Mouse (Mus musculus): Measurements from ENCODE around the gene Syn3. TPM values are rescaled to one million over a fixed set of nuclear protein-coding genes. Genes with fewer than 3 reads are reported as not detected.
"Not testable (repeated sequence)": the region's sequence is repeated elsewhere in the genome, so short reads cannot be mapped to it uniquely, and the experiment has no call there.

Syn3 gene
- polyA plus RNA-seq, 1 experiment from 2014 or later: 3.0 TPM

DNA sequence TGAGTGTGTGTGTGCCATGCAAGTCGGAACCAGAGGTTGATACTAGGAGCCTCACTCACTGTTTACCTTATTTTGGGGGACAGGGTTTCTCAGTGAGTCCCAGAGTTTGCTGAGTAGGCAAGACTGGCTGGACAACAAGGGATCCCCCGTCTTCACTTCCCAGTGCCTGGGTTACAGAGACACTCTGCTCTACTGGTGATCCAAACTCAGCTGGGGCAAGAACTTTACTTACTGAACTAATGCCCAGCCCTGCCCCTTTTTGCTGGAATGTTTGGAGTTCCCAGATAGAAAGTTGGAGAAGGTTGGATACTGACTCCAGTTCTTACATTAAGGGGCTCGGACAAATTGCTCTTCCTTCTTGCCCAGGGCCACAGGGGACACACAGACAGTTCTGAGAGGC, 109.3 kb downstream of the Syn3 start:
- Histone ChIP-seq H3K27me3 (ENCODE audit: low read depth, poor library complexity, severe bottlenecking) (no peaks in the 10 kb centered on the region), H3K27ac (replicated peaks) (no peak overlapping the region), H3K36me3 (no peaks in the 10 kb centered on the region), H3K9me3 (replicated peaks) (no peaks in the 10 kb centered on the region), H3K4me3 (no peak overlapping the region), H3K4me1 (peaks cover 11% of the 10 kb centered on the region; the same call in 1 of the 2 replicates)
- WGBS: 89% methylated on average over 3 of the region's 3 CpGs
- no peak for DNase-seq (ENCODE audit: low spot score)

DNA sequence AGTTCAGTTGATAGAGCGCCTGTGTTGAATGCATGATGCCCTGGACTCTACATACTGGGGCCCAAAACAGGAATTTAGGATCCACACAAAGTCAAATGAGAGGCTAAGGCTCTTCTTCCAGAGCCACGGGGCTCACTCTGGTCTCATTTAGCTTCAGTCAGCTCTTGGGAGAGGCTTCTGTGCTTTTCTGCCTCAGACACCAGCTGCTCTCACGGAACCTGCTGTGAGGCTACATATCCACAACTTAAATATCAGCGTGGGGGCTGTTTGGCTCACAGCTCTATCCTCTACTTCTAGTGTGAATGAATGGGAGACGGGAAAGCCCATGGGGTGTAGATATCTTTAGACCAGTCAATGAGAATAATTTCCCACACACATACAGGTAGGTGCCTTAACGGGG, 109.9 kb downstream of the Syn3 start:
- no peak for DNase-seq (ENCODE audit: low spot score)
- 78% methylated on average over 6 of the region's 6 CpGs for WGBS
- Histone ChIP-seq H3K9me3 (replicated peaks) (no peaks in the 10 kb centered on the region), H3K4me1 (peaks cover 11% of the 10 kb centered on the region; the same call in 1 of the 2 replicates), H3K27me3 (ENCODE audit: low read depth, poor library complexity, severe bottlenecking) (no peaks in the 10 kb centered on the region), H3K27ac (replicated peaks) (no peak overlapping the region), H3K36me3 (no peaks in the 10 kb centered on the region), H3K4me3 (no peak overlapping the region)

DNA sequence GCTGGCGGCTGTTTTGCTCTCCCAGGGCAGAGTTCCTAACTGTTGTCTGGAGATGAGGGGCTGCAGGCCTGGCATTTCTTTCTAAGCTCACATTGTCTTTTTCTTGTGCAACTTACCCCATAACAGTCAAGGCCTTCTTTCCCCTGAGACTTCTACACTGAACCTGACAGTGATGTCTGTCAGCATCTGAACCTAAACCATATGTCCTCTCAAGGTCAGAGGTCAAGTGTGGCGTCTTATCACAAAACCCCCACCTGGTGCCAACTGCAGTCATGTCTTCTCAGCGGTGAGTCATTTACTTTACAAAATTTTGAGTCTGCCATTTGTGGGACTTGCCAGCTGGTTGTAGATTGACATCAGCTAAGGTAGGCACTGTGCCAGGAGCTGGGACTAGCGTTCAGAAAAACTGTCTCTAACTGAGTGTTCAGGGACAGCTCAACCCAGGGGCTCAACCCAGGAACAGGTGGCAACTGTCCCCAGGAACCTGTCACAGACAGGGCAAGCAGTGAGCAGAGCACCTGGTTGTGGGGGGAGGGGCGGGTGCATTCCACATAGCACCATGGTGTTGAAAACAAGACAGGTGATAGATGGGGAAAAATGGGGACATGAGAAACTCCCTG, 110.8 kb downstream of the Syn3 start:
- no peaks in the 10 kb centered on the region for H3K27me3 ChIP-seq (ENCODE audit: low read depth, poor library complexity, severe bottlenecking)
- H3K4me1 ChIP-seq: peaks cover 11% of the 10 kb centered on the region; the same call in 1 of the 2 replicates
- H3K27ac ChIP-seq (replicated peaks): no peak overlapping the region
- DNase-seq (ENCODE audit: low spot score): no peak
- no peaks in the 10 kb centered on the region for H3K36me3 ChIP-seq
- H3K4me3 ChIP-seq: no peak overlapping the region
- H3K9me3 ChIP-seq (replicated peaks): no peaks in the 10 kb centered on the region
- WGBS: 83% methylated on average over 5 of the region's 5 CpGs

DNA sequence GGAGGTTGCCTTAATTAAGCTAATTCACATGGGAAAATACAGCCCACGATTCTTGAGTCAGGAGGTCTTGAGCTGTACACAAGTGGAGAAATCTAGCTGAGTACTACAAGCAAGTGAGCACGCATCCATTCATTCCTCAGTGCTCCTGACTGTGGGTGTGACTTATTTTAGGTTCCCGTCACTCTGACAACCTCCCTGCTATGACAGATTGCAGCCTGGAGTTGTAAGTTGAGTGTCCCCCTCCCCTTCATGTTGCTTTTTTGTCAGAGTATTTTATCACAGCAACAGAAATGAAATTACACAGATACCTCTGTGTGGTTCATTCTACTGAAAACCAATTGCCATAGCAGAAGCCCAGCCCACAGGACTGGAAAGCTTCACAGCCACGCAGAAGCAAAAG, 112.5 kb downstream of the Syn3 start:
- no peak for DNase-seq (ENCODE audit: low spot score)
- WGBS: 86% methylated on average over 4 of the region's 4 CpGs

DNA sequence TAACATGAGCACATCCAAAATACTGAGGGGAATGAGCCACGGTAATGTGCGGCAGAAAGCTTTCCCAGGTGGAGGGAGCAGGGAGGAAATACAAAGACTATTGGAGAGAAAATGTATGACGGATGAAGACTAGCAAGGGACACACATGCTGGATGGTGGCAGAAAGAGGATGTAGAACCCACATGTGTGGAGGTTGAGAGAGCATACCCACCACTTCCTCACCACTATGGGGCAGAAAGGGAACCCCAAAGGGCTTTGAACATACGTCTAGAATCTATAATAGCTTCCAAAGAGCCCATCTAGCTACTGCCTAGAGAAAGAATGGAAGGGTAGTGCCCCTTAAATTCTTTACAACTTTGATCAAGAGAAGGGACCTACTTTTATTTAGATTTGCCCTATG, 113.0 kb downstream of the Syn3 start:
- no peaks in the 10 kb centered on the region for H3K27me3 ChIP-seq (ENCODE audit: low read depth, poor library complexity, severe bottlenecking)
- H3K27ac ChIP-seq (replicated peaks): no peak overlapping the region
- 76% methylated on average over 4 of the region's 4 CpGs for WGBS
- H3K4me1 ChIP-seq: peaks cover 11% of the 10 kb centered on the region; the same call in 1 of the 2 replicates
- H3K4me3 ChIP-seq: no peak overlapping the region
- no peak for DNase-seq (ENCODE audit: low spot score)
- H3K36me3 ChIP-seq: no peaks in the 10 kb centered on the region
- no peaks in the 10 kb centered on the region for H3K9me3 ChIP-seq (replicated peaks)

More for the DNA sequence above, 112.5 kb downstream of the Syn3 start:
- no peaks in the 10 kb centered on the region for H3K27me3 ChIP-seq (ENCODE audit: low read depth, poor library complexity, severe bottlenecking)
- no peak overlapping the region for H3K4me3 ChIP-seq
- H3K9me3 ChIP-seq (replicated peaks): no peaks in the 10 kb centered on the region
- H3K27ac ChIP-seq (replicated peaks): no peak overlapping the region
- H3K4me1 ChIP-seq: peaks cover 11% of the 10 kb centered on the region; the same call in 1 of the 2 replicates
- H3K36me3 ChIP-seq: no peaks in the 10 kb centered on the region

DNA sequence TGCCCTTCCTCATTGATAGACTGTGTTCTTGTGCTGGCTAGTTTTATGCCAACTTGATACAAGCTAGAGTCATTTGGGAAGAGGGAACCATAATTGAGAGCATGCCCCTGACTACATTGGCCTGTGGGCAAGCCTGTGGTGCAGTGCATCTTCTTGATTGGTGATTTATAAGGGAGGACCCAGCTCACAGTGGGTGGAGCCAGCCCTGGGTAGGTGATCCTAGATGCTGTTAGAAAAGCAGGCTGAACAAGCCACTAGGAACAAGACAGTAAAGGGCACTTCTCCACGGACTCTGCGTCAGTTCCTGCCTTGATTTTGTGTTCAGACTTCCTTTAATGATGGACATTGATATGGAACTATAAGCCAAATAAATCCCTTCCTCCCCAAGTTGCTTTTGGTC, 114.0 kb downstream of the Syn3 start:
- Histone ChIP-seq H3K4me3 (no peak overlapping the region), H3K27me3 (ENCODE audit: low read depth, poor library complexity, severe bottlenecking) (no peaks in the 10 kb centered on the region), H3K4me1 (0 out of 2 replicates have a peak, but pooled peaks cover 2% of the 10 kb centered on the region), H3K9me3 (replicated peaks) (no peaks in the 10 kb centered on the region), H3K27ac (replicated peaks) (no peak overlapping the region), H3K36me3 (no peaks in the 10 kb centered on the region)
- DNase-seq (ENCODE audit: low spot score): no peak
- WGBS: 95% methylated on average over 2 of the region's 2 CpGs

DNA sequence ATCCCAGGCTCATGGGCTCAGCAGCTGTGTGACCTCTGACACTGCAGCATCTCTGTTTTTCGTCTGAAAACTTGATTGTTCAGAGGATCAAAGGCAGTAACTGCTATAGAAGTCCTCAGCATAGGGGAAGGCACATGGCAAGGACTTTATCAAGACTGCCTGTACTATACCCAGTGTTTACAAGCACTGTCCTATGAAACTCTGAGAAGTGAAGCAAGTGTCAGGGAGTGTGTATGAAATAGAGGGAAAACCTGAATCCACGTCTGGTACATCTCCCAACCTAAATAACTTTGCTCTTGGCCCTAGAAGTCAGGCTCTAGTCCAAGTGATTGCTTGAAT, 116.8 kb downstream of the Syn3 start:
- 40% methylated on average over 2 of the region's 2 CpGs for WGBS
- DNase-seq (ENCODE audit: low spot score): no peak
- H3K36me3 ChIP-seq: no peaks in the 10 kb centered on the region
- H3K4me3 ChIP-seq: no peak overlapping the region
- no peak overlapping the region for H3K27ac ChIP-seq (replicated peaks)
- no peaks in the 10 kb centered on the region for H3K9me3 ChIP-seq (replicated peaks)
- no peaks in the 10 kb centered on the region for H3K4me1 ChIP-seq
- H3K27me3 ChIP-seq (ENCODE audit: low read depth, poor library complexity, severe bottlenecking): no peaks in the 10 kb centered on the region

DNA sequence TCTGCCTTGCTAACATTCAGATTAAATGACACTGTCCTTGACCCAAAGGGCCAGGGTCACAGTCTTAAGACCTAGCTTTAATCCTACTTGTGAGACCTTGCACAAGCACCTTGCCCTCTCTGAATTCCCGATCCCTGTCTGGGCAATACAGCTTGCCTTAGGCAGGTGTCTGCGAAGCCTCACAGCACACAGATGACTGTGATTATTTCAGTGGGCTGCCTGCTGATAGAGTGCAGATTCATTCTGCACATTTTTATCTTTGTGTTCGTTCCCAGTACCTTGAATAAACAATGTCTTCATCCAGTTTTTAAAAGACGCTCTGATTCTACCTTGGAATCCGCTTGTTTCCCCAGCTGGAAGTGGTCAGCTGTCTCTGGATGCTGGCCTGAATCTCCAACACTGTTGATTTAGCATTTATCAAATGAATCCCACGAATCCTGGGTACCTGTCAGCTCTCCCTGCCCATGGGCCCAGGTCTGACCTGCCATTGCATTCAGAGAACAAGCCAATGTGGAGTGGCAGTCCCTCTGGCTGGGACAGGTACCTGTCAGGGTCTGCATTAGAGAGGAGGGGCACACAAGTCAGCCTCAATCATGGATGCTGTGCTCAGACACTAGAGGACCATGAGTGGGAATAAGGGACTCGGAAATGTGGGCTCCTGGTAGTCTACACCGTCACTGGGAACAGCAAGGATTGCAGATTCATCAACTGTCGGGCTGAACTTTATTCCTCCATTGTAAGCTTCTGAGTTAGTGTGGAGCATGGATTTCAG, 117.4 kb downstream of the Syn3 start:
- Histone ChIP-seq H3K27me3 (ENCODE audit: low read depth, poor library complexity, severe bottlenecking) (no peaks in the 10 kb centered on the region), H3K9me3 (replicated peaks) (no peaks in the 10 kb centered on the region), H3K27ac (replicated peaks) (no peak overlapping the region), H3K36me3 (no peaks in the 10 kb centered on the region), H3K4me3 (no peak overlapping the region), H3K4me1 (no peaks in the 10 kb centered on the region)
- no peak for DNase-seq (ENCODE audit: low spot score)
- WGBS: 81% methylated on average over 9 of the region's 9 CpGs

DNA sequence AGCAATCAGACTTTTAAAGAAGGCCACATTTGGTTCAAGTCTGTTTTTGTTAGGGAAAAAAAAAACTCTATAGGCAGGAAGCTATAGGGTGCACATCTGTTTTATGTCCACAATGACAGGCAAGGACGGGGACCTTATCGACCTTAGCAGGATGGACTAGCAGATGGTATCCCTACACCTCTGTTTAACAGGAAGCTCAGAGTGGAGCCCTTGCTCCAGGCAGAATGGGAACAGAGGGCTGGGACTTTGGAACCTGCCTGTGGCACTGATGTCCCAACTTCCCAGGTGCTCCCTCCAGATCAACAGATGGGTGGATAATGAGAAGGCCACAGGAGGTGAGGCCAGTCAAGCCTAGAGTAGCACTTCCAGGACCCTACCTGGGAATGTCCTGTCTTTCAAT, 118.1 kb downstream of the Syn3 start:
- H3K9me3 ChIP-seq (replicated peaks): no peaks in the 10 kb centered on the region
- WGBS: 65% methylated on average over 2 of the region's 2 CpGs
- H3K27me3 ChIP-seq (ENCODE audit: low read depth, poor library complexity, severe bottlenecking): no peaks in the 10 kb centered on the region
- no peaks in the 10 kb centered on the region for H3K4me1 ChIP-seq
- no peak overlapping the region for H3K27ac ChIP-seq (replicated peaks)
- no peaks in the 10 kb centered on the region for H3K36me3 ChIP-seq
- H3K4me3 ChIP-seq: no peak overlapping the region
- no peak for DNase-seq (ENCODE audit: low spot score)

DNA sequence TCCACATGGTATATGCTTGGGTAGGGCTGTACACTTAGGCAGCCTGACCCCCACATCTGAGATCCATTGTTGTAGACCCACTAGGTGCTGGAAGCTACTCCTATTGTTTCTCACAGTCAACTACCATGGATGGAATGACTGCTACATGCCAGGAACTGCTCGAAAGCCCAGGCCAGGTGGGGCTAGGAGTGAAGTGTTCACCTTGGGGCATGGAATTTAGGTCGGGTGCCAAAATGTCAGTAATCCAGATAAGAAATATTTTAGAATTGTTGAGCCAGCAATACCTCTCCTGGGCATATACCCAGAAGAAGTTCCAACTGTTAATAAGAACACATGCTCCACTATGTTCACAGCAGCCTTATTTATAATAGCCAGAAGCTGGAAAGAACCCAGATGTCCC, 119.9 kb downstream of the Syn3 start:
- not testable (repeated sequence) for H3K27me3 ChIP-seq (ENCODE audit: low read depth, poor library complexity, severe bottlenecking); H3K27ac ChIP-seq (replicated peaks); H3K9me3 ChIP-seq (replicated peaks); DNase-seq (ENCODE audit: low spot score); H3K4me3 ChIP-seq; H3K4me1 ChIP-seq; H3K36me3 ChIP-seq
- WGBS: 81% methylated on average over 2 of the region's 2 CpGs

DNA sequence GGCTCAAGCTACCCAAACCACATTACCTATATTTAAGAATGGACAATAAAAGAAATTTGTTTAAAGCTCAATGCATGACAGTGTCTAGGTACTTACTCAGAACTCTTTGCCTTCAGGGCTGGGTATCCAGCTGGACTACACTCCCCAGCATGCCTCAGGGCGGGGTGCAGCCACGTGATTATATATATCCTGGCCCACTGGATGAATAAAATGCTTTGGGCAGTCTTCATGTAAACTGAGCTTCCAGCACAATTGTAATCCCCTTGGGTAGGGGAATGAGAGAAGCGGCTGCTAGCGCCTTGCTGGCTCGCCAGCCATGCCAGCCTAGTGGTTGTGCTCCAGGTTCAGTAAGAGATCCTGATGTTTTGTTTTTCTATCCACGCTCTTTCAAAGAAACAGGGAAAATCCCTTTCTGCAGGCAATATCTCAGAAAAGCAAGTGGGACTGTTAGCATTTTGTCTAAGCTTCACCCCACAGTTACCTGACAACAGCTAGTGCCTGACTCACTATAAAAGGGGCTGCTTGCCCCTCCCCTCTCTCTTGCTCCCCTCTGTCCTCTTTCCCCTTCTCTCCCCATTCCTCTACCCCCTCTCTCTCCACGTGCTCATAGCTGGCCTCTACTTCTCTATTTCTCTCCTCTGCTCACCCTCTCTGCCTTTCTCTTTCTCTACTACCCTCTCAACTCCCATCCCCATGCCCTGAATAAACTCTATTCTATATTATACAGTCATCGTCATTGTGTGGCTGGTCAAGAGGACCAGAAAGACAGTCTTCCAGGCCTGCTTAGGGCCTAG, 122.1 kb downstream of the Syn3 start:
- Histone ChIP-seq H3K36me3 (no peaks in the 10 kb centered on the region), H3K9me3 (replicated peaks) (no peaks in the 10 kb centered on the region), H3K4me3 (no peak overlapping the region), H3K4me1 (no peaks in the 10 kb centered on the region), H3K27me3 (ENCODE audit: low read depth, poor library complexity, severe bottlenecking) (no peaks in the 10 kb centered on the region), H3K27ac (replicated peaks) (no peak overlapping the region)
- 75% methylated on average over 8 of the region's 8 CpGs for WGBS
- no peak for DNase-seq (ENCODE audit: low spot score)

DNA sequence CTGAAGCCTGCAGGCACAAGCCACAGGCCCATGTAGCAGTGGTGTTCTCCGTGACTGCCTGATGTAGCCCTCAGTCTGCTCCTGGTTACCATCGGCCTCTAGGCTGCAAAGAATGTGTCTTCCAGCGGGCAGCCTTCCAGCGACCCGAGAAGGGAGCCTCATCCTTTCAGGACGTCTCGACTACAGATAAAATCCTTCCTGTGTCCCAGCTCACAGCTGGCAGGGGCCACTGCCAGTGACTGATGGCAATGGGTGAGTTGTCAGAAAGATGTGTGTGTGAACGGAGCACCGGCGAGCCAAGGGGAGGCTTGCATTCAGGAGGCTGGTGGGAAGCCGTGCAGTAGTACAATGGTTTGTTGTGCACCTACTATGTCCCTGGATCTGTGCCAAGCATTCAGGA, 122.8 kb downstream of the Syn3 start:
- no peaks in the 10 kb centered on the region for H3K27me3 ChIP-seq (ENCODE audit: low read depth, poor library complexity, severe bottlenecking)
- 84% methylated on average over 11 of the region's 11 CpGs for WGBS

DNA sequence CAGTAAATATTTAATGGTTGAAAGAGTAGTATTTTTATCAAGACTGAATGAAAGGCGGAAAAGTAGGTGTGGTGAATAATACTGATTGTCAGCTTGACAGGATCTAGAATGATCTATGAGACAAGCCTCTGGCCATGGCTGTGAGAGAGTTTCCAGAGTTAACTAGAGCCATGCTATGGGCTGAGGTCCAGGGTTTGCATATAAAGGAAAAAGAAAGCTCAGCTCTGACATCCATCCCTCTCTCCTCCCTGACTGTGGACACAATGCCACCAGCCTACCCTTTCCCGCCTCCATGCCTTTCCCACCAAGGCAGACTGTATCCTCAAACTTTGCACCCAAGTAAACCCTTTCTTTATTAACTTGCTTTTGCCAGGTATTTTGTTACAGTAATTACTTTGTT, 124.6 kb downstream of the Syn3 start:
- Histone ChIP-seq H3K4me3 (no peak overlapping the region), H3K4me1 (no peaks in the 10 kb centered on the region), H3K36me3 (no peaks in the 10 kb centered on the region), H3K27ac (replicated peaks) (no peak overlapping the region), H3K27me3 (ENCODE audit: low read depth, poor library complexity, severe bottlenecking) (no peaks in the 10 kb centered on the region), H3K9me3 (replicated peaks) (no peaks in the 10 kb centered on the region)
- WGBS: 83% methylated on average over 2 of the region's 2 CpGs
- DNase-seq (ENCODE audit: low spot score): no peak

More for the DNA sequence above, 122.8 kb downstream of the Syn3 start:
- Histone ChIP-seq H3K27ac (replicated peaks) (no peak overlapping the region), H3K9me3 (replicated peaks) (no peaks in the 10 kb centered on the region), H3K36me3 (no peaks in the 10 kb centered on the region), H3K4me1 (no peaks in the 10 kb centered on the region), H3K4me3 (no peak overlapping the region)
- no peak for DNase-seq (ENCODE audit: low spot score)
